Mouse (Mus musculus) adrenal gland (tissue): Measurements from ENCODE around the gene Dph3.
"Not testable (repeated sequence)": the region's sequence is repeated elsewhere in the genome, so short reads cannot be mapped to it uniquely, and the experiment has no call there.

ENCODE experiments used
- intact Hi-C: fragments of 180-260 bp; cut with DNase I; formaldehyde crosslinking; loops from one replicate; pipeline ENCODE4 v1.15.1; 2025
- long read RNA-seq, 2 experiments: library from polyadenylated mRNA; unstranded; transcript quantifications; one replicate each; pipeline ENCODE4 v2.0.0; 2020; ENCODE audit warnings: borderline replicate concordance in 1 of 2; ENCODE audit not compliant: insufficient replicate concordance in 1 of 2

The Dph3 gene
- long read RNA-seq, experiment 1, transcript Dph3-202 (3 exons, 2,953 nt): major isoform, 44 of 50 reads
- long read RNA-seq, experiment 1, partial matches to known transcripts: 0 of 50 reads
- long read RNA-seq, experiment 1, other reads (novel, unspliced or antisense): 0 of 50 reads
- long read RNA-seq, experiment 2, transcript Dph3-202 (3 exons, 2,953 nt): major isoform, 62 of 79 reads
- long read RNA-seq, experiment 2, transcript Dph3-205 (2 exons, 809 nt): minor isoform, 6 of 79 reads
- long read RNA-seq, experiment 2, partial matches to known transcripts: 2 of 79 reads
- long read RNA-seq, experiment 2, other reads (novel, unspliced or antisense): 4 of 79 reads

GRCm38 (mm10) chr14:32085486-32086201 lies at the start of gene Dph3:
Dph3 (minus strand) TSS chr14:32085729.
- intact Hi-C loops: no loop called here

GRCm38 (mm10) chr14:32134293-32134692 lies 48.8 kb upstream of the Dph3 start:
- intact Hi-C loops: no loop called here

- intact Hi-C loops: no loop called here
Observed at GRCm38 (mm10) chr14:32131836-32132235, 46.3 kb upstream of the Dph3 start.

GRCm38 (mm10) chr14:32128409-32128808 lies 42.9 kb upstream of the Dph3 start:
- intact Hi-C loops: no loop called here

- intact Hi-C loops: not testable (repeated sequence)
Observed at GRCm38 (mm10) chr14:32125256-32125655, 39.7 kb upstream of the Dph3 start.

- intact Hi-C loops: no loop called here
Observed at GRCm38 (mm10) chr14:32124261-32124660, 38.7 kb upstream of the Dph3 start.

- intact Hi-C loops: no loop called here
Observed at GRCm38 (mm10) chr14:32121920-32122315, 36.4 kb upstream of the Dph3 start.

GRCm38 (mm10) chr14:32120940-32121919 lies 35.7 kb upstream of the Dph3 start:
- intact Hi-C loops: no loop called here

GRCm38 (mm10) chr14:32112124-32112523 lies 26.6 kb upstream of the Dph3 start:
- intact Hi-C loops: not testable (repeated sequence)

- intact Hi-C loops: no loop called here
Observed at GRCm38 (mm10) chr14:32106911-32107310, 21.4 kb upstream of the Dph3 start.

- intact Hi-C loops: no loop called here
Observed at GRCm38 (mm10) chr14:32105663-32106062, 20.1 kb upstream of the Dph3 start.

- intact Hi-C loops: no loop called here
Observed at GRCm38 (mm10) chr14:32103556-32103955, 18.0 kb upstream of the Dph3 start.

- intact Hi-C loops: no loop called here
Observed at GRCm38 (mm10) chr14:32098951-32099350, 13.4 kb upstream of the Dph3 start.

GRCm38 (mm10) chr14:32097691-32098090 lies 12.2 kb upstream of the Dph3 start:
- intact Hi-C loops: no loop called here

GRCm38 (mm10) chr14:32096740-32097139 lies 11.2 kb upstream of the Dph3 start:
- intact Hi-C loops: no loop called here

GRCm38 (mm10) chr14:32095646-32096045 lies 10.1 kb upstream of the Dph3 start:
- intact Hi-C loops: no loop called here

- intact Hi-C loops: no loop called here
Observed at GRCm38 (mm10) chr14:32093500-32094117, 8.1 kb upstream of the Dph3 start.

GRCm38 (mm10) chr14:32093018-32093417 lies 7.5 kb upstream of the Dph3 start:
- intact Hi-C loops: no loop called here

- intact Hi-C loops: no loop called here
Observed at GRCm38 (mm10) chr14:32091704-32092103, 6.2 kb upstream of the Dph3 start.

GRCm38 (mm10) chr14:32091124-32091523 lies 5.6 kb upstream of the Dph3 start:
- intact Hi-C loops: no loop called here
